Mouse (Mus musculus): ENCODE data around the gene Pdrg1. TPM values are rescaled to one million over a fixed set of nuclear protein-coding genes. Genes with fewer than 3 reads are reported as not detected.

Gene Pdrg1
- polyA plus RNA-seq (2016; fragmentation: Nextera tagmentation; extraction: Ambion mirVana): 128 and 129 TPM in 2 replicates

DNA sequence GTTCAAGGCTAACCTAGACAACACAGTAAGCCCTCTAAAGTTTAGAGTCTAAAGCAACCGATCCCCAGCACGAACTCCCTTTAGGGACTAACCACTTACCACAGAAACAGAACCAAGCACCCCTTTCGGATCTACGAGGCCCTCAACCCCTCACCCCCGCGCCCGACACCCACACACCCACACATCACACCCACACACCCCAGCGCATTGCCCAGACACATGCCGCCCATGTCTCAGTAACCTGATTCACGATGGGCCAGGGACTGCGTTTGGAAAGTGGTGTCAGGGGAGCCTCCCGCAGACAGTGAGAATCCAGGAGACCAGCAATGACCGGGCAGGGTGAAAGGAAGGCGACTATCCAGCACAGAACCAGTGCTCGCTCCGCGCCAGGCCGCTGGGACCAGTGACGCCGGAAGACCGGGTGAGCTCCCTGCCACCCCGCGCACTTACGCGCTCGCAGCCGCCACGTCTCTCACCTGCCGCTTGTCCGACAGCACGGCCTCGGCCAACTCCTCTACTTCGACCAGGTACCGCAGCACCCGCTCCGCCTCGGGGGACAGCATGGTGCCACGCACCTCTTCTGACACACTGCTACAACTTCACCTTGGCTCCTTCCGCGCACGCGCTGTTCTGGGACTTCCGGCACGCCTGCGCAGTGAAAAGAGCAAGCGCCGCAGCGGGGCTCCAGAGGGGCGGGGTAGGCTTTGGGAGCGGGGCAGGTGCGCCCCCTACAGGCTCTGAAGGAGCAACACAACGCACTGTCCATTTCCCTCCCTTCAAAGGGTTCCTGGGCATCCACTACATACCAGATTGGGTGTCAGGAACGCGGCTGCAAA is at the start of gene Pdrg1:
Gene Pdrg1, minus strand, starts transcription at position 670 of the 836 bp plus-strand sequence.
- ATAC-seq (ENCODE audit: low FRiP score, low read depth): peak; percentile 94
- peaks cover 35% of the 10 kb centered on the region for H3K36me3 ChIP-seq
- peak within 1 kb of the TSS; percentile 90 for H3K9ac ChIP-seq (replicated peaks)
- H3K27ac ChIP-seq (replicated peaks): no peak within 1 kb of the TSS
- 1% methylated on average over 54 of the region's 54 CpGs for WGBS
- H3K4me2 ChIP-seq (replicated peaks): peak within 1 kb of the TSS; percentile 98
- no peaks in the 10 kb centered on the region for H3K9me3 ChIP-seq
- H3K4me1 ChIP-seq: peaks cover 20% of the 10 kb centered on the region
- peak within 1 kb of the TSS; percentile 93 for H3K4me3 ChIP-seq
- H3K27me3 ChIP-seq: peaks cover 18% of the 10 kb centered on the region; the same call in 1 of the 2 replicates

GRCm38 (mm10) chr2:153064190-153064970 is 49.2 kb upstream of the Pdrg1 start:
- Histone ChIP-seq H3K36me3 (no peaks in the 10 kb centered on the region), H3K27ac (replicated peaks) (no peak overlapping the region), H3K4me2 (replicated peaks) (no peak overlapping the region), H3K4me3 (no peak overlapping the region), H3K27me3 (peaks cover 30% of the 10 kb centered on the region), H3K4me1 (peaks cover 6% of the 10 kb centered on the region; the same call in 1 of the 2 replicates), H3K9ac (replicated peaks) (no peak overlapping the region), H3K9me3 (no peaks in the 10 kb centered on the region)
- ATAC-seq (ENCODE audit: low FRiP score, low read depth): no peak
- WGBS: 79% methylated on average over 9 of the region's 9 CpGs

DNA sequence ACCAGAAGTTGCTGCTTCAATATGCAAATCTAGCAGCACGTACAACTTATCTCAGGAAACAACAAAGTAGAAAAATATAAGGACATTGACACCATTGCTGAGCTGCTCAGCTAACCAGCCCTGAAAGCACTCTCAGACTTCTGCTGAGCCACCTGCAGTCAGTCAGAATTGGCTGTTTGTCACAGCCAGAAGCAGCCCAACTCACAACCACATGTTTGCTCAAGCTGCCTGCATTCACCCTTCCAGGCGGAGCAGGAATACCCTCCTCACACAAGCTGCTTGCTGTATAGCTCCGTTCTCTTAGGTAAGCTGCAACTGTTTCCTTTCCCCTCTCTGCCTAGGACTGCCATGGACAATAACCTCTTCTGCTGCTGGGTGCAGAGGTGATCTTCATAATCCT is 48.2 kb upstream of the Pdrg1 start:
- Histone ChIP-seq H3K27ac (replicated peaks) (peak overlapping the region; percentile 27; the same call in 1 of the 2 replicates), H3K27me3 (peaks cover 24% of the 10 kb centered on the region), H3K9ac (replicated peaks) (0 out of 2 replicates have a peak overlapping the region, but pooled peaks have one; percentile 6), H3K9me3 (no peaks in the 10 kb centered on the region), H3K4me1 (peaks cover 6% of the 10 kb centered on the region; the same call in 1 of the 2 replicates), H3K4me3 (no peak overlapping the region), H3K36me3 (no peaks in the 10 kb centered on the region), H3K4me2 (replicated peaks) (no peak overlapping the region)
- ATAC-seq (ENCODE audit: low FRiP score, low read depth): no peak
- WGBS: 45% methylated on average over 3 of the region's 3 CpGs

DNA sequence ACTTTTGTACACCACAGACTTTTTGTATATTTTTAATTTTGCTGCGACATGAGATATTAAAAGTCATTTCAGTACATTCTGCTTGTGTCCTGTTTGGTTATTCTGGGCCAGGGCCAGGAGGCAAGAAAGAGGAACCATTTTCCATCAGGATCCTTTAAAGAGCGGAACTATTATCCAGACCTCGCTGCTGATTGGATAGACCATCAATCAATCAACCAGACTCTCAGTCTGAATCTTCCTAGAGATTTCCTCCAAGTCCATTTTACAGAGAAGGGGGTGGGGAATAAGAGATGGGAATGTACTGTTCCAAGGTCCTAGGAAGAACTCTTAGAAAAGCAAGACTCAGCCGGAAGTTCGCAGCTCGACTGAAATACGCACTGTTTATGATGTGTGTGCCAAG is 45.0 kb upstream of the Pdrg1 start:
- 91% methylated on average over 7 of the region's 7 CpGs for WGBS
- H3K36me3 ChIP-seq: no peaks in the 10 kb centered on the region
- H3K9ac ChIP-seq (replicated peaks): no peak overlapping the region
- no peaks in the 10 kb centered on the region for H3K9me3 ChIP-seq
- H3K27ac ChIP-seq (replicated peaks): no peak overlapping the region
- no peak overlapping the region for H3K4me2 ChIP-seq (replicated peaks)
- peaks cover 12% of the 10 kb centered on the region; the same call in 1 of the 2 replicates for H3K27me3 ChIP-seq
- H3K4me3 ChIP-seq: no peak overlapping the region
- ATAC-seq (ENCODE audit: low FRiP score, low read depth): no peak
- H3K4me1 ChIP-seq: peaks cover 6% of the 10 kb centered on the region; the same call in 1 of the 2 replicates

DNA sequence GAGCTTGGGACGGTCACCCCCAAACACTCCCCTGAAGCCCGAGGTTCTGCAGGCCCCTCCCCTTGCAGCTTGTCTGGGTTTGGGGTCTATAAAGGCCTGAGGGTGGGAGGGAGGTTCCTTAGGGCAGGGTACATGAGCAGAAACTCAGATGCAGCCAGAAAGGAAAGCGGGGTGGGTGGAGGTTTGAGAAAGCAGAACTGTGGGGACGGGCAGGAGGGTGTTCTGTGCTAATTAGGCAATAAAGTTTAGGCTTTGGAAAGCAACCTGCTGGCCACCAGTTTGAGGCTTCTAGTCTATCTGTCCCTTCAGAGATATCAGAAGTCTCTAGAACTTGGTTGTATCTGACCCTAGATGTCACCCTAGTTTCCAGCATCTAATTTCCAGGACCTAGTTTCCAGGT is 43.1 kb upstream of the Pdrg1 start:
- Histone ChIP-seq H3K36me3 (peaks cover 10% of the 10 kb centered on the region; the same call in 1 of the 2 replicates), H3K4me1 (no peaks in the 10 kb centered on the region), H3K27me3 (peaks cover 13% of the 10 kb centered on the region), H3K4me2 (replicated peaks) (no peak overlapping the region), H3K4me3 (no peak overlapping the region), H3K9me3 (no peaks in the 10 kb centered on the region), H3K9ac (replicated peaks) (no peak overlapping the region), H3K27ac (replicated peaks) (no peak overlapping the region)
- WGBS: 75% methylated on average over 4 of the region's 4 CpGs
- no peak for ATAC-seq (ENCODE audit: low FRiP score, low read depth)

- H3K4me1 ChIP-seq: peaks cover 5% of the 10 kb centered on the region; the same call in 1 of the 2 replicates
- H3K4me2 ChIP-seq (replicated peaks): no peak overlapping the region
- H3K9me3 ChIP-seq: no peaks in the 10 kb centered on the region
- peaks cover 10% of the 10 kb centered on the region; the same call in 1 of the 2 replicates for H3K36me3 ChIP-seq
- ATAC-seq (ENCODE audit: low FRiP score, low read depth): no peak
- H3K9ac ChIP-seq (replicated peaks): no peak overlapping the region
- peaks cover 26% of the 10 kb centered on the region for H3K27me3 ChIP-seq
- WGBS: 61% methylated on average over 6 of the region's 6 CpGs
- H3K27ac ChIP-seq (replicated peaks): no peak overlapping the region
- H3K4me3 ChIP-seq: no peak overlapping the region
Observed at GRCm38 (mm10) chr2:153055270-153055920, 40.2 kb upstream of the Pdrg1 start.

DNA sequence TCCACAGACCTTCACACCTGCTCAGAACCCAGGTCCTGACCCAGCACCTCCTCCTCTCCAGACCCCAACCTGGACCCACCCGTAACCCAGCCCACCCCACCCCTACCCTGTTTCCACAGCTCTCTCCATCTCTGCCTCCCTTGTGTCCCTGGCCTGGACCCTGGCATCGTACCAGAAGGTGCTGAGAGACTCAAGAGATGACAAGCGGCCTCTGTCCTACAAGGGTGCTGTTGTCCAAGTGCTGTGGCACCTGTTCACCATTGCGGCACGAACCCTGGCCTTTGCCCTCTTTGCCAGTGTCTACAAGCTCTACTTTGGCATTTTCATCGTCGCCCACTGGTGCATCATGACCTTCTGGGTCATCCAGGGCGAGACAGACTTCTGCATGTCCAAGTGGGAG is 38.7 kb upstream of the Pdrg1 start:
- Histone ChIP-seq H3K9ac (replicated peaks) (no peak overlapping the region), H3K4me1 (peaks cover 9% of the 10 kb centered on the region; the same call in 1 of the 2 replicates)
- ATAC-seq (ENCODE audit: low FRiP score, low read depth): no peak

DNA sequence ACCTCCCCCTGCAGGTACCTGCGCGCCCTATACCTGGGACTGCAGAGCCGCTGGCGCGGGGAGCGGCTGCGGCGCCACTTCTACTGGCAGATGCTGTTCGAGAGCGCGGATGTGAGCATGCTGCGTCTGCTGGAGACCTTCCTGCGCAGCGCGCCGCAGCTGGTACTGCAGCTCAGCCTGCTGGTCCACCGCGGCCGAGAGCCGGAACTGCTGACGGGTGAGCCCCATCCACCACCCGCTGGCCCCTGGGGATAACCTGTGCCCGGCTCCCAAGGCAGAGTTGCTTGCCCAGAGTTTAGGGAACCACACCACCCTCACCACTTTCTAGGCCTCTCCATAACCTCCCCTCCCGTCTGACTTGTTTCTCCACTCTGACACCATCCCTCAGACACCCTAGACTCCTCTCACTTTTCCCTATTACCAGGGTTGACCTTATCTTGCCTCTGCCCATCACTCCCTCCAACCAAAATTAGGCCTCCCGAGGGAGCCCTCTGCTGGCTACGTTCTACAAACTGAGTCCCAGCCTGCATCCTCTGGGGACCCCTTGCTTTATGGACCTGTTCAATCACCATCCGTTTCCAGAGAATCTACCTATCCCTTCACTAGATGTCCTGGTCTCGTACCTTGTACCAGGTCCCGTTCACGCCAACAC is 37.6 kb upstream of the Pdrg1 start:
- WGBS: 10% methylated on average over 28 of the region's 30 CpGs
- Histone ChIP-seq H3K4me1 (peaks cover 9% of the 10 kb centered on the region; the same call in 1 of the 2 replicates), H3K9ac (replicated peaks) (no peak overlapping the region), H3K4me3 (no peak overlapping the region), H3K36me3 (peaks cover 10% of the 10 kb centered on the region; the same call in 1 of the 2 replicates), H3K9me3 (no peaks in the 10 kb centered on the region), H3K27ac (replicated peaks) (no peak overlapping the region), H3K4me2 (replicated peaks) (0 out of 2 replicates have a peak overlapping the region, but pooled peaks have one; percentile 13), H3K27me3 (peaks cover 26% of the 10 kb centered on the region)
- ATAC-seq (ENCODE audit: low FRiP score, low read depth): no peak

More for the DNA sequence above, 38.7 kb upstream of the Pdrg1 start:
- H3K27ac ChIP-seq (replicated peaks): no peak overlapping the region
- H3K9me3 ChIP-seq: no peaks in the 10 kb centered on the region
- peaks cover 10% of the 10 kb centered on the region; the same call in 1 of the 2 replicates for H3K36me3 ChIP-seq
- no peak overlapping the region for H3K4me3 ChIP-seq
- WGBS: 88% methylated on average over 8 of the region's 8 CpGs
- peaks cover 26% of the 10 kb centered on the region for H3K27me3 ChIP-seq
- no peak overlapping the region for H3K4me2 ChIP-seq (replicated peaks)

GRCm38 (mm10) chr2:153051537-153051936 is 36.3 kb upstream of the Pdrg1 start:
- no peak overlapping the region for H3K27ac ChIP-seq (replicated peaks)
- ATAC-seq (ENCODE audit: low FRiP score, low read depth): no peak
- H3K36me3 ChIP-seq: peaks cover 10% of the 10 kb centered on the region; the same call in 1 of the 2 replicates
- no peak overlapping the region for H3K4me3 ChIP-seq
- peaks cover 26% of the 10 kb centered on the region for H3K27me3 ChIP-seq
- 83% methylated on average over 9 of the region's 9 CpGs for WGBS
- H3K4me2 ChIP-seq (replicated peaks): no peak overlapping the region
- no peaks in the 10 kb centered on the region for H3K9me3 ChIP-seq
- H3K9ac ChIP-seq (replicated peaks): no peak overlapping the region
- peaks cover 10% of the 10 kb centered on the region; the same call in 1 of the 2 replicates for H3K4me1 ChIP-seq

GRCm38 (mm10) chr2:153051095-153051494 is 35.9 kb upstream of the Pdrg1 start:
- no peak overlapping the region for H3K9ac ChIP-seq (replicated peaks)
- H3K27me3 ChIP-seq: peaks cover 26% of the 10 kb centered on the region
- no peaks in the 10 kb centered on the region for H3K9me3 ChIP-seq
- peaks cover 12% of the 10 kb centered on the region for H3K4me1 ChIP-seq
- ATAC-seq (ENCODE audit: low FRiP score, low read depth): no peak
- no peak overlapping the region for H3K4me2 ChIP-seq (replicated peaks)
- H3K27ac ChIP-seq (replicated peaks): no peak overlapping the region
- peaks cover 10% of the 10 kb centered on the region; the same call in 1 of the 2 replicates for H3K36me3 ChIP-seq
- 81% methylated on average over 6 of the region's 6 CpGs for WGBS
- H3K4me3 ChIP-seq: no peak overlapping the region

GRCm38 (mm10) chr2:153049997-153050358 is 34.8 kb upstream of the Pdrg1 start:
- H3K36me3 ChIP-seq: peaks cover 10% of the 10 kb centered on the region; the same call in 1 of the 2 replicates
- H3K4me2 ChIP-seq (replicated peaks): no peak overlapping the region
- no peaks in the 10 kb centered on the region for H3K9me3 ChIP-seq
- H3K4me3 ChIP-seq: no peak overlapping the region
- no peak overlapping the region for H3K9ac ChIP-seq (replicated peaks)
- H3K27ac ChIP-seq (replicated peaks): no peak overlapping the region
- ATAC-seq (ENCODE audit: low FRiP score, low read depth): no peak
- WGBS: 87% methylated on average over 4 of the region's 4 CpGs
- peaks cover 26% of the 10 kb centered on the region for H3K27me3 ChIP-seq
- H3K4me1 ChIP-seq: peaks cover 18% of the 10 kb centered on the region

Measured in midbrain, embryonic 12.5 days (tissue).